Mouse (Mus musculus) 416B (cell line): ENCODE results near the gene Sptbn4.

Experiments used
- DNase-seq: peaks from one replicate; pipeline ENCODE4 v3.0.0; 2011; ENCODE audit warnings: low read depth

Sptbn4 gene

DNA sequence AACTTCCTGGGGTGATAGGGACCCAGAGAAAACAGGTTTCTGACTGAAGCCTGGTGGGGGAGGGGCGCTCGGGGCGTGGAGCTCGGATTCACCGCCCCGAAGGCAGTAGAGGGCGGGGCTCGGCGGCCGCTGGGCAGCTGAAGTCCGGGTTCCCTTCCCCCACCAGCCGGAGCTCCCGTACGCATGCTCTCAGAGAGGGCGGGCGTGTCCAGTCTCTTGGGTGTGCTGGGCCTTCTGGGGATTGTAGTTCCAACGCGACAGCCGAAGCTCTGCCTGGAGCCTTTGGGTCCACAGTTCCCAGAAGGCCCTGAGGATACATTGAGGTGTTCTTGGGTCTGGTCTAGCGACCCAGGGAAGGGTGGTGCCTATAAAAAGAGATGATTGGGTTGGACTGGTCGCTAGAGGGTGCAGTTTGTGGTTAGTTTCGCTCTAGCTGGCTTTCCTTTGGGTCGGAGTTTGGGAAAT lies 27.0 kb upstream of the Sptbn4 start:
- peak; percentile 100 for DNase-seq

- no peak for DNase-seq
Observed at GRCm38 (mm10) chr7:27473835-27474489, 26.5 kb upstream of the Sptbn4 start.

- peak; percentile 99 for DNase-seq
Observed at GRCm38 (mm10) chr7:27473156-27473834, 25.8 kb upstream of the Sptbn4 start, which contains the start of gene Sertad3. TSS of gene Sertad3 (plus strand) at chr7:27473768.

GRCm38 (mm10) chr7:27472596-27472995 lies 25.1 kb upstream of the Sptbn4 start:
- DNase-seq, result peak; percentile 74

DNA sequence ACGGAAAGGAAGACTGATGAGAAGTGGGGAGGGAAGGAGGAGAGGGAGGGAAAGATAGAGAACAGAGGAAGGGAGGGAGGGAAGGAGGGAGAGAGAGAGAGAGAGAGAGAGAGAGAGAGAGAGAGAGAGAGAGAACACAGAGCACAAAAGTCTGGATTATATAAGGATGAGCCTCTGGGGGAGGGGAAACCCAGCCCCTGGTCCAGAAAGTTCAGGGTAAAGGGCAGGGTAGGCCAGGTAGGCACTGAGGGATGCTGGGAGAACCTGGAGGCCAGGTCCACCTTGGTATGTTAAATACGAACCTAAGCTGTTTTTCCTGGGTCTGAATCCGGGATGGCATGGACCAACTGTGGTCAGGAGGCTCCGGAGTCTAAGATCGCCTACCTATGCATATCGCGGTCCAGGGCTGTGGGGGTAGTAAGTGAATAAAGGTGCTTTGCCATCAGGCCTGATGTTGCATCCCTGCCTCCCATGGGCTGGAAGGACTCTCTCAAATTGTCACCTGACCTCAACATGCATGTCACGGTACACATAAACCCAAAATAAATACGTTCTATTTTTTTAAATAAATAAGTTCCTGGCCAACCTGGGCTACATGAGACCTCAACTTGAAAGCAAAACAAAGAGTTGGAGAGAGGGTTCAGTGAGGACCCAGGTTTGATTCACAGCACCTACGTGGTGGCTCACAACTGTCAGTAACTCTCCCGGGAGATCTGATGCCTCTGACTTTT lies 24.1 kb upstream of the Sptbn4 start:
- DNase-seq, result no peak

GRCm38 (mm10) chr7:27467648-27468047 lies 20.2 kb upstream of the Sptbn4 start:
- DNase-seq, result no peak

- DNase-seq, result peak; percentile 78
Observed at GRCm38 (mm10) chr7:27460477-27460876, 13.0 kb upstream of the Sptbn4 start.

GRCm38 (mm10) chr7:27459640-27460039 lies 12.2 kb upstream of the Sptbn4 start:
- no peak for DNase-seq

GRCm38 (mm10) chr7:27458614-27459013 lies 11.1 kb upstream of the Sptbn4 start:
- no peak for DNase-seq

DNA sequence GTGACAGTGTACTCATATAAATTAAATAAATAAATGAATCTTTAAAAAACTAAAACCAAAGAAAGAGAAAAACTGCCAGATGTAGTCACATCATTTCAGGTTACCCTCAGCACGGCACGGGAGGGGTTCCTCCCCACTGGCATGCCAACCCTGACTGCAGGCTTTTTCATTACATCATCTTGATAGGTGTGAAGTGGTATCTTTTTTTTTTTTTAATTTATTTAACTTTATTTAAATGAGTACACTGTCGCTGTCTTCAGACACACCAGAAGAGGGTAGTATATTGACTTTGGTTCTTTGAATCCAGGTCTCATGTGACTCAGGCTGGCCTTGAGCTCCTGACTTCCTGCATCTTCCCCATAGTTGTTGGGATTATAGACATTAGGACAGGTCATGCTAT lies 7.8 kb upstream of the Sptbn4 start:
- DNase-seq, result no peak

- peak; percentile 56 for DNase-seq
Observed at GRCm38 (mm10) chr7:27454461-27455121, 7.1 kb upstream of the Sptbn4 start.

GRCm38 (mm10) chr7:27452206-27452770 lies 4.8 kb upstream of the Sptbn4 start:
- no peak for DNase-seq

GRCm38 (mm10) chr7:27451359-27451758 lies 3.9 kb upstream of the Sptbn4 start:
- DNase-seq, result no peak

DNA sequence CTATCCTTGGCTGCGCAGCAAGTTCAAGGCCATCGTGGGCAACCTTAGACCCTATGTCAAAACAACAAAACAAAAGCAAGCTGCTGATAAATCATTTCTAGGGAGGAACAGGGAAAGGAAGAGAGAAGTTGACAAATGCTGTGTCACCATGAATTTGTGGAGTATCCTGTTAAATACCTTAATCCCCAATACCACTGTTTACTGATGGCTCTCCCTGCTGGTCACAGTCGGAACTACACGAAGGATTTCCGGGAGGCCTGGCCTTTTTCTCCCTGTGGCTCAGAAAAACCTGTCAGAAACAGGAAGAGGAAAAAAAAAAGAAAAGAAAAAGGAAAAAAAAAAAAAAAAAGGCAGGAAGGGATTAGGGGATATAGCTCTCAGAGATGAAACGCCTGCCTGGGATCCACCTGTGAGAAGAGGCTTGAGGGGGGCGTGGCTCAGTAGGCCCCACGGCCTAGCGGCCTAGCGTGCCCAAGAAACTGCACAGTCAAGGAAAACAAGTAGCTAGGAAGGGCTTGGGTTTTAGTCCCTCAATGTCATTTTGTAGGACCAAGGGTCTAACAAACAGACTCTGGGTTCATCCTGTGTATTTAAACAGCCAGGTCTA lies 1.9 kb upstream of the Sptbn4 start:
- peak; percentile 80 for DNase-seq

- DNase-seq, result peak; percentile 58
Observed at GRCm38 (mm10) chr7:27448421-27449206, 1.1 kb upstream of the Sptbn4 start.

GRCm38 (mm10) chr7:27446521-27447418 lies 716 bp downstream of the Sptbn4 start:
- no peak for DNase-seq

GRCm38 (mm10) chr7:27446051-27446450 lies 1.4 kb downstream of the Sptbn4 start:
- no peak for DNase-seq

- DNase-seq, result no peak
Observed at GRCm38 (mm10) chr7:27440014-27440413, 7.5 kb downstream of the Sptbn4 start.

- peak; percentile 82 for DNase-seq
Observed at GRCm38 (mm10) chr7:27437544-27437943, 9.9 kb downstream of the Sptbn4 start.

- DNase-seq, result peak; percentile 38
Observed at GRCm38 (mm10) chr7:27433794-27434193, 13.7 kb downstream of the Sptbn4 start.
